Mouse (Mus musculus): ENCODE data around the gene Ralgps2. TPM values are rescaled to one million over a fixed set of nuclear protein-coding genes. Genes with fewer than 3 reads are reported as not detected.

Ralgps2 gene
- 123 and 133 TPM in 2 replicates for polyA plus RNA-seq (2015; fragmentation: Nextera tagmentation; extraction: Ambion mirVana)

DNA sequence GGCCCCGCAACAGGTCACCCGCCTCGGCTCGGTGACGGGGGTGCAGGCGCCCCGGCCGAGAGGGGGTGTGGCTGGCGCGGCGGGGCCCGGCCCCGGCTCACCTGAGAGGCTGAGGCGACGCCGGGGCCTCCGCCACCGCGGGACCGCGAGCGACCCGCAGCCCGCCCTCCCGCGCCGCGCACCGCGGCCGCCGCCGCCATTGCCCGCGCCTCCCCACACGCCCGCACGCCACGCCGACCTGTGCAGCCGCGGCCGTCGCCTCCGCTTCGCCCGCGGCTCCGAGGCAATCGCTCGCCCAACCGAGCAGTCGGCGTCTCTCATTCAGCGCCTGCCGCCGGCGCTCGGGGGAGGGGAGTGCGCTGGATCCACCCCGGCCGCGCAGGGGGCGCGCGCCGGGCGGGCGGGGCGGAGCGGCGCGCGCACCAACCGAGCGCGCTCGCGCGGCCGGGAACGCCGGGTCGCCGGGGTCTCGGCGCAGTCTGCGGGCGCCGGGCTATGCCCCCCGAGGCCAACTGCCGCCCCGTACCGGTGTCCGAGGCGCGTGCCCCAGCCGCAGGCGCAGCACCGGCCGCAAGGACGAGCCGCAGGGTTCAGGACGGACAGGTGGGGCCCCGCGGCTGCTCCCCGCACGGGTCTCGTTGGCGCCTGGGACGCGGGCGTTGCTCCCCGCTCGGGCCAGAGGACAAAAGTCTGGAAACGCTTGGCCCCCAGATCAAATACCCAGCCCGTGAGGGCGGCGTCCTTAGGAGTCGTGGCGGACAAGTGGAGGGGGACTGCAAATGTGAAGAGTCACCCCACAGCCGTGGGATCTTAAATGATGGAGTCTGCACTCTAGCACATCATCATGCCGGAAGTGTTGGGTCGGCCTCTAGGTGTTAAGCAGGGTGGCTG lies at the start of gene Ralgps2:
Gene Ralgps2, minus strand, starts transcription at position 376 of the 891 bp plus-strand sequence.
- peak; percentile 87 for ATAC-seq
- H3K9me3 ChIP-seq (replicated peaks): no peaks in the 10 kb centered on the region

DNA sequence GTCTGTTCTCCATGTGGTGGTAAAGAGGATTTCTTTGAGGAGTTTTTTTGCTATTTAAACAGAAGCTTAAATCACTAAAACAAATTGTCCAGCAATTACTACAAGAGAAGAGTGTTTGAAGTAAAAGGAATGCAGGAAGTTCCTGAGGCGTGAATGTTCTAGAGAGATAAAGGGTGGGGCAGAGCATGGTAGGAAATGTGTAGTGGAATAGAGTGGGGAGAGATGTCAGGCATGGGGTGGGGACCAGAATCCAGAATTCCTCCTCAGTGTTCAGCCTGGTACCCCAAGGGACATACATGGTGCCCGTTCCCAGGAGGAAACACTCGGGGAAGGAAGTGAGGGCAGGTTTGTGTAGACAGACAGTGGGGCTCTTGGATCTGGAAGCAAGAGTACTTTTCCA lies 48.1 kb upstream of the Ralgps2 start:
- peaks cover 40% of the 10 kb centered on the region for H3K4me1 ChIP-seq
- H3K27me3 ChIP-seq: no peaks in the 10 kb centered on the region
- WGBS: 85% methylated on average over 3 of the region's 3 CpGs
- H3K36me3 ChIP-seq (ENCODE audit: poor library complexity, severe bottlenecking): no peaks in the 10 kb centered on the region
- H3K4me2 ChIP-seq: no peak overlapping the region
- H3K4me3 ChIP-seq: no peak overlapping the region
- no peak overlapping the region for H3K9ac ChIP-seq
- H3K27ac ChIP-seq: no peak overlapping the region
- H3K9me3 ChIP-seq (replicated peaks): no peaks in the 10 kb centered on the region
- ATAC-seq: no peak

More for the DNA sequence above, at the start of gene Ralgps2:
- under 1% methylated on average over 84 of the region's 124 CpGs for WGBS
- peaks cover 3% of the 10 kb centered on the region; the same call in 1 of the 2 replicates for H3K27me3 ChIP-seq
- H3K4me1 ChIP-seq: peaks cover 20% of the 10 kb centered on the region
- H3K27ac ChIP-seq: peak within 1 kb of the TSS; percentile 97
- peak within 1 kb of the TSS; percentile 80 for H3K4me2 ChIP-seq
- no peaks in the 10 kb centered on the region for H3K36me3 ChIP-seq (ENCODE audit: poor library complexity, severe bottlenecking)
- peak within 1 kb of the TSS; percentile 96 for H3K9ac ChIP-seq
- peak within 1 kb of the TSS; percentile 93 for H3K4me3 ChIP-seq

DNA sequence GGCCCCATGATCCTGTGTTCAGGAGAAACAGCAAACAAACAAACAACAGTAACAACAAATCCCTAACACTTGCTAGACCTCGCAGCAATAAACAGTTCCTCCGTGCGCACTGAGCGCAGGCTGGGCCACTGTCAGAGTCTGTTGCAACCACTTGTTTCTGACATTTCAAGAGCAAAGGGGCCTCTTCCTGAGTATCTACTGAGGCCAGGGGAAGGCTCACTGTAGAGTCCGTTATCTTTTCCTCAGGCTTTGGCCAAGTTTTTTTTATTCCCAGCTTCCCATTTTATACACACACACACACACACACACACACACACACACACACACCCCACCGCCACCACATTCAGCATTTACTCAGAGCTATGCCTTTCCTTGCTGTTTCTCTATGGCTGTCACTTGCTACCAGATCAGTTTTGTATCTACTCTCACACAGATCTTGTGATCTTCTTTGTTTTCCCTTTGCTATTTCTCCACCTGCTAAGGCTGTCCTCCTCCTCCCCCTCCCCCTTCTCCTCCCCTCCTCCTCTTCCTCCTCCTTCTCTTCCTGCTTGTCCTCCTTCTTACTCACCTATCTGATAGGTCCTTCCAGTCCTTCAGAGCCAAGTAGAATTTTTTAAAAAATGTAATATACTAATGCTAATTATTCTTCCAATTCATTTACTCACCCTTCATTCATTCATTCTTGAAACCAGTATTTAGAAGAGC lies 47.4 kb upstream of the Ralgps2 start:
- no peak overlapping the region for H3K27ac ChIP-seq
- no peak for ATAC-seq
- H3K9ac ChIP-seq: no peak overlapping the region
- no peaks in the 10 kb centered on the region for H3K36me3 ChIP-seq (ENCODE audit: poor library complexity, severe bottlenecking)
- no peaks in the 10 kb centered on the region for H3K27me3 ChIP-seq
- WGBS: 82% methylated on average over 6 of the region's 6 CpGs
- no peaks in the 10 kb centered on the region for H3K9me3 ChIP-seq (replicated peaks)
- H3K4me3 ChIP-seq: no peak overlapping the region
- peaks cover 37% of the 10 kb centered on the region for H3K4me1 ChIP-seq
- H3K4me2 ChIP-seq: no peak overlapping the region

DNA sequence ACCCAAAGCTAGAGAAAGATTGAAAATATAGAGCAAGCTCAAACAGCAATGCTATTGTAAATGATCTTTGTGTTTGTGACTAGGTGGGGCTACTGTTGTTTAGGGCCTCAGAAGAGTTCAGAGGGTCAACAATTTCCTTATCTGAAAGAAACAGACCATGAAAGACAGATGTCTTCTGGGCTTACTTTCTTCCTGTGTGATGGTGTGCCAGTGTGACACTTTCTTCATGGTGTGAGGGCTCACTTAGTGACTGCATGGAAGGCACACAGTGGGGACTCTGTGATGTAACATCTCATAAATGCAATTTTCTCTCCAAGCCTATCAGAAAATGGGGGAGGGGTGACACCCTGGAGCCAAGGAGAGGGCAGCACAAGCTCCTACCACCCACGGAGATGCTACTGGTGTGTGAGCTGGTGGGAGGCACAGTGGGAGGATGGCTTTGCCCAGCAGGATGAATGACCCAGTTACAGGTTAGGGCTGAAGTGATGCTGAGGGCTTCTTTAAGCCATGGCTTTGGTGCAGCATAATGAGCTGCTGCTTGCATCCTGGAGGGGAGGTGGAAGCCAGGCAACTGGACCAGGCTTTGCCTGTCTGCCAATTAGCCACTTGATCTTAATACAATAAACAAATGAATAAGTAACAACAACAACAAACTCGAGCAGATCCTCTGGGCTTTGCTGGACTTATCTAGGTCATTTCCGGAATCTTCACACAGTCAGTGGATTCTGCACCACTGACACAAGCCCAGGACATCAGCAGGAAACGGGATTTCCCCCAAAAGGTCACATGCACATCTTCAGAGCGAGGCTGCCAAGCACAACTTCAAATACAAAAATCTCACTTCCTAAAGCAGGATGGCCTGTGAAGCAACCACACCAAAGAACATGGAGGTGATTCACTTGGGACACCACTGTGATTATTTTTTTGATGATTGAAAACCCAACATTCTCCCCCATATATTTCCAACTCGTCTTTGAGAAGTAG lies 46.5 kb upstream of the Ralgps2 start:
- no peak for ATAC-seq
- H3K4me3 ChIP-seq: no peak overlapping the region
- H3K9ac ChIP-seq: no peak overlapping the region
- H3K27ac ChIP-seq: no peak overlapping the region
- no peaks in the 10 kb centered on the region for H3K9me3 ChIP-seq (replicated peaks)
- no peaks in the 10 kb centered on the region for H3K36me3 ChIP-seq (ENCODE audit: poor library complexity, severe bottlenecking)
- peaks cover 33% of the 10 kb centered on the region for H3K4me1 ChIP-seq
- 48% methylated on average over 6 of the region's 6 CpGs for WGBS
- no peaks in the 10 kb centered on the region for H3K27me3 ChIP-seq
- no peak overlapping the region for H3K4me2 ChIP-seq

- H3K36me3 ChIP-seq (ENCODE audit: poor library complexity, severe bottlenecking): no peaks in the 10 kb centered on the region
- ATAC-seq: no peak
- no peak overlapping the region for H3K27ac ChIP-seq
- H3K27me3 ChIP-seq: no peaks in the 10 kb centered on the region
- H3K4me2 ChIP-seq: no peak overlapping the region
- WGBS: 63% methylated on average over 14 of the region's 14 CpGs
- H3K4me3 ChIP-seq: no peak overlapping the region
- peaks cover 17% of the 10 kb centered on the region for H3K4me1 ChIP-seq
- no peak overlapping the region for H3K9ac ChIP-seq
- H3K9me3 ChIP-seq (replicated peaks): no peaks in the 10 kb centered on the region
Observed at GRCm38 (mm10) chr1:156983009-156983870, 43.8 kb upstream of the Ralgps2 start.

DNA sequence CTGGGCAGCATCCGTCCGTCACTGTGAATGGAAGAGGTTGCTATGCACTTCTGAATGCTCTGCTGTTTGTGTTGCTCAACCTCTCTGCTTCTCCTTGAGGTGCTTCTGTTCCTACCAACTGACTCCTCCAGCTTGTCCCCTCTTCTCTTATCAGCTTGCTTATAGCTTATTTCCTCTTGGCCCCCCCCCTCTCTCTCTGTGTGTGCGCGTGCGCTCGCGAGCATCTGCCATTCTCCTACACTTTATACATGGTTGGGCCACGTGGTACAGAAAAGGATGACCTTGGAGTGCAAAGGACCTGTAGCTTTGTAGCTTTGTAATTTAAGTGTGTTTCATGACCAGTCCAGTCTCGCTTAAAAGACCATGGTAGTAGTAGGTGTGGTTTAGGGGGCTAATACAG lies 42.5 kb upstream of the Ralgps2 start:
- H3K36me3 ChIP-seq (ENCODE audit: poor library complexity, severe bottlenecking): no peaks in the 10 kb centered on the region
- H3K27me3 ChIP-seq: no peaks in the 10 kb centered on the region
- H3K4me3 ChIP-seq: no peak overlapping the region
- 87% methylated on average over 9 of the region's 9 CpGs for WGBS
- no peaks in the 10 kb centered on the region for H3K9me3 ChIP-seq (replicated peaks)
- no peak overlapping the region for H3K27ac ChIP-seq
- H3K4me1 ChIP-seq: peaks cover 17% of the 10 kb centered on the region
- no peak overlapping the region for H3K9ac ChIP-seq
- no peak for ATAC-seq
- no peak overlapping the region for H3K4me2 ChIP-seq

- Histone ChIP-seq H3K27me3 (no peaks in the 10 kb centered on the region), H3K27ac (no peak overlapping the region), H3K4me3 (no peak overlapping the region), H3K9ac (no peak overlapping the region), H3K36me3 (ENCODE audit: poor library complexity, severe bottlenecking) (no peaks in the 10 kb centered on the region), H3K4me2 (no peak overlapping the region), H3K4me1 (peaks cover 15% of the 10 kb centered on the region), H3K9me3 (replicated peaks) (no peaks in the 10 kb centered on the region)
- 78% methylated on average over 4 of the region's 4 CpGs for WGBS
- no peak for ATAC-seq
Observed at GRCm38 (mm10) chr1:156979722-156980121, 40.3 kb upstream of the Ralgps2 start.

GRCm38 (mm10) chr1:156978656-156979055 lies 39.2 kb upstream of the Ralgps2 start:
- H3K9ac ChIP-seq: no peak overlapping the region
- H3K27ac ChIP-seq: no peak overlapping the region
- no peaks in the 10 kb centered on the region for H3K9me3 ChIP-seq (replicated peaks)
- WGBS: 93% methylated on average over 7 of the region's 7 CpGs
- no peak overlapping the region for H3K4me3 ChIP-seq
- no peak for ATAC-seq
- peaks cover 15% of the 10 kb centered on the region for H3K4me1 ChIP-seq
- H3K4me2 ChIP-seq: no peak overlapping the region
- no peaks in the 10 kb centered on the region for H3K36me3 ChIP-seq (ENCODE audit: poor library complexity, severe bottlenecking)
- no peaks in the 10 kb centered on the region for H3K27me3 ChIP-seq

DNA sequence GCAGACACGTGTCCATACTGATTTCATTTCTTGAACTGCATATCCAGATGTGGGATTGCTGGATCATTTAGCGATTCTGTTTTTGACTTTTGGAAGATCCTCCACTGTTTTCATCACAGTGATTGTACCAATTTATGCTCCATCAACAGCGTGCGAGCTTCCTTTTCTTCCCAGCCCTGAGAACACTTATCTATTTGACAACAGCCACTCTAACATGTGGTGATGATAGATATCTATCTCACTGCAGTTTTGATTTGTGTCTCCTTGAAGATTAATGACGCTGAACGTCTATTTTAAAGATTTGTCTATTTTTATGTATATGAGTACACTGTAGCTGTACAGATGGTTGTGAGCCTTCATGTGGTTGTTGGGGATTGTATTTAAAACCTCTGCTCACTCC lies 34.4 kb upstream of the Ralgps2 start:
- no peaks in the 10 kb centered on the region for H3K36me3 ChIP-seq (ENCODE audit: poor library complexity, severe bottlenecking)
- H3K4me2 ChIP-seq: no peak overlapping the region
- no peak overlapping the region for H3K4me3 ChIP-seq
- no peaks in the 10 kb centered on the region for H3K27me3 ChIP-seq
- H3K4me1 ChIP-seq: no peaks in the 10 kb centered on the region
- no peak overlapping the region for H3K9ac ChIP-seq
- H3K27ac ChIP-seq: no peak overlapping the region
- no peaks in the 10 kb centered on the region for H3K9me3 ChIP-seq (replicated peaks)
- 88% methylated on average over 6 of the region's 6 CpGs for WGBS
- no peak for ATAC-seq

GRCm38 (mm10) chr1:156972391-156972790 lies 33.0 kb upstream of the Ralgps2 start:
- 95% methylated on average over 4 of the region's 4 CpGs for WGBS
- H3K9me3 ChIP-seq (replicated peaks): no peaks in the 10 kb centered on the region
- H3K4me1 ChIP-seq: no peaks in the 10 kb centered on the region
- ATAC-seq: no peak
- H3K4me2 ChIP-seq: no peak overlapping the region
- H3K4me3 ChIP-seq: no peak overlapping the region
- no peak overlapping the region for H3K9ac ChIP-seq
- H3K27me3 ChIP-seq: no peaks in the 10 kb centered on the region
- H3K36me3 ChIP-seq (ENCODE audit: poor library complexity, severe bottlenecking): no peaks in the 10 kb centered on the region
- no peak overlapping the region for H3K27ac ChIP-seq
